Mouse (Mus musculus): ENCODE measurements around the gene Dnah9. TPM values are rescaled to one million over a fixed set of nuclear protein-coding genes. Genes with fewer than 3 reads are reported as not detected.

Dnah9 gene
- total and polyA plus RNA-seq, 3 experiments = 0.01 TPM; not detected in 2

DNA sequence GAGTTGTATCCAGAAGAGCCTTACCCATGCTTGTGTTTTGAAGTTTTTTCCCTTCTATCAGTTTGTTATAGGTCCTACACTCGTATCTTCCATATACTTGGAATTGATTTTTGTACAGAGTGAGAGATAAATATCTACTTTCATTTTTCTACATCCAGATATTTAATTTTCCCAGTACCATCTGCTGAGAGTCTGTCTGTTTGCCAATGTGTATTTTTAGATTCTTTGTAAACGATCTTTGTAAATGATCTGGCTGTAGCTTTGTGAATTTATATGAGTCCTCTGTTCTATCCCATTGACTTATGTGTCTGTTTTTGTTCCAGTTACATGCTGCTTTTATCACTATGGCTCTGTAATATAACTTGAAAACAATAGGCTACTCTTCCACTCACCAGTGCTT is 9.4 kb upstream of the Dnah9 start:
- Histone ChIP-seq H3K9ac (ENCODE audit: control insufficient read depth, low read depth, low read length, poor library complexity, severe bottlenecking) (no peak overlapping the region), H3K27ac (ENCODE audit: control insufficient read depth, low read depth, low read length) (no peak overlapping the region), H3K4me3 (ENCODE audit: control insufficient read depth in 1 of 2, insufficient read depth in 1 of 2, low read depth in 2 of 2, low read length in 2 of 2) (no peak overlapping the region), H3K79me2 (ENCODE audit: control insufficient read depth, insufficient read depth, low read length, poor library complexity) (no peaks in the 10 kb centered on the region), H3K36me3 (ENCODE audit: control insufficient read depth in 1 of 2, insufficient read depth in 2 of 2, low read length in 2 of 2) (no peaks in the 10 kb centered on the region), H3K27me3 (ENCODE audit: control insufficient read depth in 1 of 2, insufficient read depth in 2 of 2, low read length in 2 of 2) (no peaks in the 10 kb centered on the region), H3K4me1 (ENCODE audit: control insufficient read depth in 1 of 2, insufficient read depth in 2 of 2, low read length in 2 of 2) (no peaks in the 10 kb centered on the region), H3K9me3 (replicated peaks; ENCODE audit: insufficient read depth, low read length) (no peaks in the 10 kb centered on the region)
- TF ChIP-seq NELFE (IDR thresholded peaks at IDR 0.05; ENCODE audit: low read depth, low read length) (no peak), ZKSCAN1 (IDR thresholded peaks at IDR 0.05; ENCODE audit: low read depth, low read length) (no peak), POLR2AphosphoS5 (IDR thresholded peaks at IDR 0.05; ENCODE audit: borderline replicate concordance, low read depth, low read length) (no peak), ETS1 (IDR thresholded peaks at IDR 0.05; ENCODE audit: low read depth, low read length) (no peak), MEF2A (IDR thresholded peaks at IDR 0.05; ENCODE audit: extremely low read depth, insufficient replicate concordance, low read depth, low read length, poor library complexity, severe bottlenecking) (no peak), MXI1 (IDR thresholded peaks at IDR 0.05; ENCODE audit: low read depth, low read length) (no peak), TCF12 (IDR thresholded peaks at IDR 0.05; ENCODE audit: low read depth, low read length) (no peak), JUND (IDR thresholded peaks at IDR 0.05; ENCODE audit: low read depth, low read length) (no peak), ZMIZ1 (IDR thresholded peaks at IDR 0.05; ENCODE audit: low read depth, low read length) (no peak), MAX (IDR thresholded peaks at IDR 0.05; ENCODE audit: low read length) (no peak), MAZ (IDR thresholded peaks at IDR 0.05; ENCODE audit: low read depth, low read length) (no peak), GABPA (IDR thresholded peaks at IDR 0.05; ENCODE audit: low read depth, low read length) (no peak)
- DNase-seq (ENCODE audit: low read depth, low spot score) = no peak

DNA sequence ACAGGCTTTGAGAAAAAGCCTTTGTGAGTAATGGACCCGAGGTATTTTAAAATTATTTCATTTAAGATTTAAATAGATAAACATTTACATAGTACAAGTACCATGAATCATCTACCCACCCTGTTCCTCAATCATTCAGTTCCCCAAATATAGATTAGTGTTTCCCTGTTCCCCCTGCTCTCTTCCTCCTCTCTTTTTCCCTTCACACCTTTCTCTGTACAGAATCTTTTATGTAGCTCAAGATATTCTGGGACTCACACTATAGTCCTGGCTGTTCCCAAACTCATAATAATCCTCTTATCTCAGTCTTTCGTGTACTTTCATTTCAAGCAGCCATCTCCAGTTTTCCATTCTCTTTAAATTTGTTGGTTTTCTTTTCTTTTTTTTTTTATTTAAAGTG is 4.3 kb downstream of the Dnah9 start:
- Histone ChIP-seq H3K36me3 (ENCODE audit: control insufficient read depth in 1 of 2, insufficient read depth in 2 of 2, low read length in 2 of 2) (no peaks in the 10 kb centered on the region), H3K4me1 (ENCODE audit: control insufficient read depth in 1 of 2, insufficient read depth in 2 of 2, low read length in 2 of 2) (no peaks in the 10 kb centered on the region), H3K9me3 (replicated peaks; ENCODE audit: insufficient read depth, low read length) (no peaks in the 10 kb centered on the region), H3K9ac (ENCODE audit: control insufficient read depth, low read depth, low read length, poor library complexity, severe bottlenecking) (no peak overlapping the region), H3K4me3 (ENCODE audit: control insufficient read depth in 1 of 2, insufficient read depth in 1 of 2, low read depth in 2 of 2, low read length in 2 of 2) (no peak overlapping the region), H3K27ac (ENCODE audit: control insufficient read depth, low read depth, low read length) (no peak overlapping the region), H3K79me2 (ENCODE audit: control insufficient read depth, insufficient read depth, low read length, poor library complexity) (no peaks in the 10 kb centered on the region), H3K27me3 (ENCODE audit: control insufficient read depth in 1 of 2, insufficient read depth in 2 of 2, low read length in 2 of 2) (no peaks in the 10 kb centered on the region)
- TF ChIP-seq KAT2A (conservative IDR thresholded peaks at IDR 0.05; ENCODE audit: low read depth, low read length) = no peak
- no peak for TF ChIP-seq SIN3A (IDR thresholded peaks at IDR 0.05; ENCODE audit: low read length)
- no peak for TF ChIP-seq EP300 (IDR thresholded peaks at IDR 0.05; ENCODE audit: low read depth in 1 of 2, low read length in 2 of 2)
- no peak for TF ChIP-seq USF1 (IDR thresholded peaks at IDR 0.05; ENCODE audit: low read depth, low read length)
- TF ChIP-seq CHD2 (IDR thresholded peaks at IDR 0.05; ENCODE audit: low read length) = no peak
- TF ChIP-seq BHLHE40 (IDR thresholded peaks at IDR 0.05; ENCODE audit: borderline replicate concordance, low read depth, low read length) = no peak
- no peak for TF ChIP-seq POLR2AphosphoS2 (IDR thresholded peaks at IDR 0.05; ENCODE audit: low read length)
- TF ChIP-seq NRF1 (IDR thresholded peaks at IDR 0.05; ENCODE audit: insufficient read depth, low read depth, low read length, poor library complexity, severe bottlenecking) = no peak
- no peak for TF ChIP-seq ZMIZ1 (IDR thresholded peaks at IDR 0.05; ENCODE audit: low read depth, low read length)
- no peak for TF ChIP-seq MEF2A (IDR thresholded peaks at IDR 0.05; ENCODE audit: extremely low read depth, insufficient replicate concordance, low read depth, low read length, poor library complexity, severe bottlenecking)
- TF ChIP-seq MXI1 (IDR thresholded peaks at IDR 0.05; ENCODE audit: low read depth, low read length) = no peak
- no peak for TF ChIP-seq MAFK (IDR thresholded peaks at IDR 0.05; ENCODE audit: borderline replicate concordance, low read depth, low read length)
- TF ChIP-seq HCFC1 (IDR thresholded peaks at IDR 0.05; ENCODE audit: low read depth, low read length) = no peak
- no peak for TF ChIP-seq RCOR1 (IDR thresholded peaks at IDR 0.05; ENCODE audit: low read depth, low read length)
- no peak for TF ChIP-seq ELF1 (IDR thresholded peaks at IDR 0.05; ENCODE audit: low read depth, low read length)
- TF ChIP-seq RAD21 (IDR thresholded peaks at IDR 0.05; ENCODE audit: low read depth, low read length) = no peak
- TF ChIP-seq GATA1 (IDR thresholded peaks at IDR 0.05; ENCODE audit: low read depth, low read length) = no peak
- no peak for TF ChIP-seq POLR2AphosphoS5 (IDR thresholded peaks at IDR 0.05; ENCODE audit: borderline replicate concordance, low read depth, low read length)
- no peak for DNase-seq (ENCODE audit: low read depth, low spot score)
